Mouse (Mus musculus): ENCODE results near the gene Tradd.

- TF ChIP-seq CTCF (IDR thresholded peaks at IDR 0.05), result no peak
- TF ChIP-seq POLR2A (IDR thresholded peaks at IDR 0.05; ENCODE audit: insufficient read depth, low read depth, low read length), result no peak
Observed at GRCm38 (mm10) chr8:105270101-105270915, 5.9 kb upstream of the Tradd start.

Measured in heart, adult 2 months (tissue).